Mouse (Mus musculus) monocyte, adult 5-6 weeks (primary cell): ENCODE measurements around the gene Fbxl17. TPM values are rescaled to one million over a fixed set of nuclear protein-coding genes. Genes with fewer than 3 reads are reported as not detected.

Source experiments
- ATAC-seq: fragments of 153-309, 156-312 bp; replicated peaks from 2 replicates; pipeline ENCODE4 v1.8.0; 2017; ENCODE audit warnings: mild to moderate bottlenecking; ENCODE audit not compliant: low TSS enrichment, insufficient number of reproducible peaks, severe bottlenecking, poor library complexity, low FRiP score
- total RNA-seq: library from RNA; stranded (forward); fragments of 200-1000, 200-491, 200-594 nt; gene quantifications from 3 replicates; pipeline ENCODE4 v1.2.3, GENCODE M21; 2017

Fbxl17 gene
- total RNA-seq, 1 experiment from 2014 or later: 21.5 TPM

DNA sequence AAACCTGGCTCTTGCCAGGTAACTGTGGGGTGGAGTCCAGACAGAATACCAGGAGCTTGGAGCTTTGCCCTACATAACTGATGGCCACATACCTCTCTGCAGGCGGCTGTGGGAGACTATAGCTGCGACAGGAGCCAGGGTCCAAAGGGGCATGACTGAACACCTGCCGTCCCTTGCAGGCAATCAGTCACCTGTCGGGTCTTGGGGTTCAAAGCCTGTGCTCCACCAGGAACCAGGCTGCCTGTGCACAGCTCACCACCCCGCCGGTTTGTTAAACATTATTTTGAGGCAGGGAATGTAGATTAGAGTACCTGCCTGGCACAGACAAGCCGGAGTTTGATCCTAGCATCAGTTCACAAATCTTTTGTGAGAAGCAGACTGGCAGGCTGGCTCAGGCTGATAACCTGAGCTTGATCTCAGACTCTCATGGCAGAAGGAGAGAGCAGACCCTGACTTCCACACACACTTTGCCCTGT is 253.6 kb downstream of the Fbxl17 start:
- ATAC-seq: no peak

DNA sequence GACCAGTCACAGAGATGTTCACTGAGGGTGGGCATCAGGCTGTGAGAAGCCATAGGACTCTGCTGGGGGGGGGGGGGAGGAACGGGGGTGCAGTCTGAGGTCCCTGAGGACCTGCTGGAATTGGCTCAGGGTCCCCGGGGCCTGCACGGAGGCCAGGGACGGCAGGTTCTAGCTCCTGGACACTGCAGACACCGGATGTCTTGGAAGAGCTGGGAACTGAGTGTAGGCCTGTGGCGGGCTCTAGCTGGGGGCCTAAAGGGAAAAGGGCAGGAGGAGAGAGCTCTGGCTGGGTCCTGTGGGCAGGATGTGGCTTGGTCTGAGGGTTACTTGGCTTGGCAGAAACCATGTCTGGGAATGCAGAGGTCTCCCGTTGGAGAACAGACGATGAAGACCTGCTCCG is 254.3 kb downstream of the Fbxl17 start:
- no peak for ATAC-seq

DNA sequence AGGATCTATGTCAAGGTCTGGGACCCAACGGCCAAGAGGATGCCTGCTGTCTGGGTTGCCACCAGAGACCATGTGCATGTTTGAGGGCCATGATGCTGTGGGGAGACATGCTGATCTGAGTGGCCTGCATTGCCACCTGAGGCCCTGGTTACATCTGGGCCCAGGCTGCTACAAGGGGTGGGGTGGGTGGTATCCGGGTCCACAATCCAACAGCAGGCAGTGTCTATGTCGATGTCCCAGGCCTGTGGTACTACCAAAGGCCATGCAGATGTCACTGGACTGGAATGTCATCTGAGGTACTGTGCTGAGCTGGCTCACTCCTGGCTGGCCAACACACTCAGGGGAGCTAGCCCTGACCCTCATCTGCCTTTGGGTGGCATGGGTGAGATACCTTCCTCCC is 257.1 kb downstream of the Fbxl17 start:
- ATAC-seq: no peak

DNA sequence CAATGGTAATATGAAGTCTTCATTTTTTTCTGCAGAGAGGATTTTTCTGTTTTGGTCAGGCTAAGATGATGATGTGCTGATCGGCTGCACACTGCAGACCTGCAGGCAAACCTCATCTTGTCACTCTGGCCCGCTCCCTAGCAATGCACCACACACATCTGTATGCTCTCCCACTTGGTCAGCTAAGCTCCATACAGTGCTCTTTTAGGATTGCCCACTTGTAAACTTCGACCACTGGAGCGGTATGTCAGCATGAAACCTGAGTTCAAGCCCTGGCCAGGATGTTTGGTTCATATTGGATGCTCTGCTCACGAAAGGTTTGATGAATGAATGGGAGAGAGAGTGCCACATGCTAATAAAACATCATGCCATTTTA is 259.1 kb downstream of the Fbxl17 start:
- ATAC-seq: no peak

DNA sequence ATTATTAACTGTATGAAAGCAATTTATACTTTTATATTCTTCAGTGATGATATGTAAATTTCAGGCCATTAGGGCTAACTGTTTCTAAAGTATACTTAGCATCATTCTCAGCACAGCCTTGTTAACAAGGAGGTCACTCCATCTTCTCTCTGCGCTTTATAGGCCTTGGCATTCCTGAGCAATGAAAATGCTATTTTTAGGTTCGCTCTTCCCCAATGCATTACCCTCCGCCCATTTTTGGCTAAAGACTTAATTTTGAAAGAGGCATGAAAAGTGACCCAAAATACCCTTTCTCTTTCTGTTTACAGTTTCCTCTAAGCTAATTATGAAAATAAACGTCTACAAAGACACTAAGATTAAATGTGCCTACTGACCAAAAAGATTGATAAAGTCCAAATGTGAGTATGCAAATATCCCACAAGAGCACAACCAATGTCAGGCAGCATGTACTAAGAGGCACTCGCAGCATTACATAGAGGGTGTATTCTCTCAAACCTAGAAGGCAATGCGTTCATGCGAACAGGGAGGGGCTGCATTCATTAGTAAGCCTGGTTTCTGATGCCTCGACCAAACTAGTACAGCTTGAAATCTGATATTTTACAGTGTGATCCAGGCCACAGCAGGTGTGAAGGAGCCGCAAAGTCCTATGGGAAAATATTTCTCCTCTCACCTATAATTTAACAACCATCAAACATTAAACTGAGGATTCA is 259.6 kb downstream of the Fbxl17 start:
- no peak for ATAC-seq

DNA sequence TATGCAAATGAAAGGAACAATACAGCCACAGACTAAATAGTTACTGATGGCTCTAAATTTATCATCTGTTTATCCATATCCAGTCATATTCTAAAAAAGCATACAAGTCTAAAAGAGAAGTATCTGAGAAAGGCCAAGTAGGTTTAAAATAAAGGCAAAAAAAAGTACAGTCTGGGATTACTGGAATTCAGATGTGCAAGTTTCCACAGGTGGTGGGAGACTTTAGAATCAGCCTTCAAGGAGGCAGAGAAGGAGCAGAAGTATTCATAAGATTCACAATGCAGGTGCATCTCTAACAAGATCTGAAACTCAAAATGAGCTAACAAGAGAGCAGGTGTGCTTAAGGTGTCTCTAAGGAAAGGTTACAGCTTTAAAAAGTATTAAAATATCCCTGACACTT is 263.0 kb downstream of the Fbxl17 start:
- ATAC-seq: no peak

DNA sequence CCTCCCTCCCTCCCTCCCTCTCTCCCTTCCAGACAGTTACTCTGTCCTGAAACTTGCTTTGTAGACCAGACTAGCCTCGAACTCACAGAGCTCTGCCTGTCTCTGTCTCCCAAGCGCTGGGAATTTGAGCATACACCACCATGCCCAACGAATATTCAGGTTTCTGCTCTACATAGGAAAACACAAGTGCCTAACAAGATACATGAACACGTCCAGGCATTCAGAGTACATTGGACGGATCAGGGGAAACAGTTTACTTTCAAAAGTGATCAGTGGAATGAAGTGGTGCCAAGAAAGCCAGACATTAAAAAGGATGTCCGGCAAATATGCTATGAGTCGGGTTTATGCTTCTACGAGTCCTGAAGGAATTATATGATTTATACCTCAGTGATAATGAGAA is 263.6 kb downstream of the Fbxl17 start:
- ATAC-seq: no peak

DNA sequence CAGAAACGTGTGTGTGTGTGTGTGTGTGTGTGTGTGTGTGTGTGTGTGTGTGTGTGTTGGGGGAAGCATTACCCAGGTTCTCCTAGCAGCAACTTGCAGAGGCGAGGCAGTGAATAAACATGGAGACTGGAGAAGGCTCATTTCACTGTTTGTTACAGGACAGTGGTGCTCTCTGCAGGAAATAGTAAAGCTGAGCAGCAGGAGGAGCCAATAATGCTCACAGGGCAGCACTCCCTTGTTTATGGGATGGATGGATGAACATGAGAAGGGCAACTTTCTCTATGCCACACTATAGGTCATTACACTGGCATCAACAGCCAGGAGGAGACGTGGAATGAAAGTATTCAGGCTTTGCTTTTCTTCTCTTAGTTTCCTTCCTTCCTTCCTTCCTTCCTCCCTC is 264.0 kb downstream of the Fbxl17 start:
- ATAC-seq: no peak

DNA sequence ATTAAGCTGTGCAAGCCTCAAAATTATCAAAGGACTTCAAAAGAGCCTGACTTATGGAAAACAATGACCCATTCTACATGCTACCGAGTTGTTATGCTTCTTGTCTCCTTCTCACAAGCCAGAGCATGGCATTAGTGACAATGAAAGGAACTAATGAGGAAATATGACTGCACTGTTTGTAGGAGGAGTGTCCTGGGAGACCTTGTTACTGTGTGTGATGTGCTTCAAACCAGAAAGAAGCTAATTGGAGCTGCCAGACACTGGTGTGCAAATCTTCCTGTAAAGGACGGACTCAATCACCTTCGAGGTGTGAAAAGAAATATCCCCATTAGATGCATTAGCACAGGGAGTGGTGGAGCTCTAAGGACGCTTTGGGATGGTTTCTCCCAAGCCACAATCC is 270.7 kb downstream of the Fbxl17 start:
- no peak for ATAC-seq

DNA sequence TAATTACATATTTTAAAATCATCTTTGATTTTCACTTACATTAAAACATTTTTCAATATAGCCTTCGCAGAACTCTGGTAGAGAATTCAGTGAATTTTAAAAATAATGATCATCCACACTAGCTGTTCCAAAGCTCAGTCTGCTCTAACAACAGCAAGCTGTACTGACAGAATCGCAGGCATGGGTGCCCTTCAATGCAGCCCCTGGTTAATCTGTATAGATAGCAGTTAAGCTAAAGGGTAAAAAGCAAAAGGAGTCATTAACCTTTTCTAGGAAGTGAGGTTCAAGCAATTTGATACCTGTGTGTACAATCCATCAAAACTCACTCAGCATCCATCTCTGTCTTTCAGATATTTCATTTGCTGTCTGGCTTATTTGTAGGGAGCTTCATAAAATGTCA is 273.4 kb downstream of the Fbxl17 start:
- no peak for ATAC-seq

DNA sequence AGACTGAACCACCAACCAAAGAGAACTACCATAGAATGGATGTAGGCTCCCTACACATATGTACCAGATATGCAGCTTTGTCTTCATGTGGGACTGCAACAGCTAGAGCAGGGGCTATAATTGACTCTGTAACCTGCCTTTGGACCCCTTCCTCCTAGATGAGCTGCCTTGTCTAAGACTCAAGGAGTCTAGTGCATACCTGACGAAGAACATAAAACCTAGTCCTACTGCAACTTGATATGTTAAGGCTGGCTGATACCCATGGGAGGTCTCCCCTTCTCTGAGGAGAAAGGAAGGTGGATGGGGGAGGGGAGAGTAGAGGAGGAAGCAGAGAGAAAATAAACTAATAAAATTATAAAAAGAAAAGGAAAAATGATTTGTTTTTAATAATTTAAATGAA is 273.9 kb downstream of the Fbxl17 start:
- ATAC-seq: no peak

DNA sequence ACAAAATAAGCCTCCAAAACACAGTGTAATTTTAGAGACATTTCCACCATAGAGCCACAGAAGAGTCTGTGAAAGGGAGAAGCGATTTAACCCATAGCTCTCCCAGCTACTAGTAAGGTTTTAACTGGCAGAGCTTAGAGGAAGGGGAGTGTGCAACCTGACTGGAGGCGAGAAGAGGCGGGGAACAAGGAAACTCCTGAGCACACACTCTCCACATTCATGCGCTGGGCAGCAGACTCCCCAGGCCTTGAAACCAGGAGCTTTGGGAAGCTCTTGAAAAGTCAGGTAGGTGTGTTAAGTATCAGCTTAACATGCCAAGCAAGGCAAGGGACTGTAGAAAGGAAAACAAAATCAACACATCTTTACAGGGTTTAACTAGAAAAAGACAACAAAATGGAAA is 276.1 kb downstream of the Fbxl17 start:
- no peak for ATAC-seq

DNA sequence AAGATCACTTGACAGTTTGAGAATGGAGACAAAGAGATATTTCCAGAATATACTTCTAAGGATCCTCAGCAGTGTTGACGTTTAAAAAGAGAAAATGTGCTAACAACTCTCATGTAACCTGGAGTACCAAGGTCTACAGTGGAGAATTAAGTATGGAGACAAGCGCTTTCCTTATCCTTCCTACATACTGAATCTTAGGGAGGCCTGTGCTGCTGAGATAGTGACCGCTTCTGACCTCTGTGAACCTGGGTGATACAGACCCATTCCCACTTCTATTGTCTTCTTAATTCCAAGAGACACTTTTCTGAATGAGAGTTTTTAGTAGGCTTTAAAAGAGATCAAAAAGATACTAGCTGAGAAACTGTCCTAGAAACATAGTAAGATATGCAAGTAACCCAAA is 278.2 kb downstream of the Fbxl17 start:
- no peak for ATAC-seq

DNA sequence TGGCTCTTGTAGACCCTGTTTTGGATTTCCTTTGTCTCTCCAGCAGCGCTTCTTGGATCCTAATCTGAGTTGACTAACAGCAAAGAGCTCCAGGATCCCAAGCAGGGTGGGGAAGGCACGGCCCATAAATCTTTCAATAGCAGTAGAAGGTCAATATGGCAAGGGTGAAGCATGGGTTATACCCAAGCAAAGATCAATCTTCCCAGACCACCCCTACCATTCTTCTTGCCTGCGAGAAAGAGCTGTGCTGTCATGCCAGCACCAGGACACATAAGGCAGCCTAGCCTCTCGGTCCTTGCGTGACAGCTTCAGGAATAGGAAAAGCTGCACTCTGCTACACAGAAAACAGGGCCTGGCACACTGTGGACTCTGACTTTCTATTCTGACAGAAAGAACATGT is 279.0 kb downstream of the Fbxl17 start:
- no peak for ATAC-seq

DNA sequence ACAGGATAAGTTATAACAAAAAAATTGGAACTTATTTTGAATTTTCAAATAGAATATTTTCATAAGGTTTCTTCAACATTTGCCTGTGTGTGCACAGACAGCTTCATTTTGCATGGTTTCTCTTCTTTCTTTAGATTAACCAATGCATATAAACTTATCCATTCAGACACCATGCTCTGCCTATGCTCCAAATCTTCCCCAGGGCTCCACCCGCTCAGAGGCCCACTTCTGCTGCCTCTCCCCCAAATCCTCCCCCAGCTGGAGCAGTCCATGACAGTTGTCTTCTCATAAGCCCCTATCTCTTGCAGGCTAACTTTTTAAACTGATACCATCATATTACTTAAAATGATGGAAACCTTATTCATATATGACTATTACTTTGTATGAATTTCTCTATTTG is 282.8 kb downstream of the Fbxl17 start:
- no peak for ATAC-seq

DNA sequence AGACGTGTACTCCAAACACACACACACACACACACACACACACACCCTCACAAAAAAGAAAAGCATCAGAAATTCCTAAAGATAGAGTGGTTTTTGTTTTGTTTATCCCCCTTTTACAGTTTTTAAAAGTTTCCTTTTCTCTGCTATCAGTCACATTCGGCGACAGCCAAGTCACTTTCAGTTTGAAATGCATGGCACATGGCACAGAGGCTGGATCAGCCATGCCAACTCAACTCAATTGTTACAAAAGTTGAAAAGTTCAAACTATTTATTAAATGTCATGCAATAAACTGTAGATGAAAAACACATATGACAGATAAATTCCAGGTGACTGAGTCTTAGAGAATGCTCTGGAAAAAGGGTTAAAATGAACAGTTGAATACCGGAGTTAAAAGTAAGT is 287.8 kb downstream of the Fbxl17 start:
- no peak for ATAC-seq

DNA sequence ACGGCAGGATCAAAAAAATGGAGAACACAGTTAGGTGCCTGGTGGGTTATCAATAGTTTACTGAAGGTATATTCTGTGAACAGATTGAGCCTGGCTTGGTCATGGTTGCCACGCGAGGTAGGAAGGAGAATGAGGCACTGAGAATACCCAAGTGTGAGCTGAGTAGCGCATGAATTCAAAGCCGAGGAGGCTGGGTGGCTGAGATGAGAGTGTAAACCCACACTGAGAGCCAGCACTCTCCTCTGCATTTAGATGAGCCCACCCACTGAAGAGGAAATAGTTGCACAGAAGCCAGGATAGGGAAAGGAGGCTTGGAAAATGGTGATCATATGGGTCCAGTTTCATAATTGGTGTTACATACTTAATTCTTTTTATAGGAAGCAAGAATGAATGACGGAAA is 290.7 kb downstream of the Fbxl17 start:
- no peak for ATAC-seq

DNA sequence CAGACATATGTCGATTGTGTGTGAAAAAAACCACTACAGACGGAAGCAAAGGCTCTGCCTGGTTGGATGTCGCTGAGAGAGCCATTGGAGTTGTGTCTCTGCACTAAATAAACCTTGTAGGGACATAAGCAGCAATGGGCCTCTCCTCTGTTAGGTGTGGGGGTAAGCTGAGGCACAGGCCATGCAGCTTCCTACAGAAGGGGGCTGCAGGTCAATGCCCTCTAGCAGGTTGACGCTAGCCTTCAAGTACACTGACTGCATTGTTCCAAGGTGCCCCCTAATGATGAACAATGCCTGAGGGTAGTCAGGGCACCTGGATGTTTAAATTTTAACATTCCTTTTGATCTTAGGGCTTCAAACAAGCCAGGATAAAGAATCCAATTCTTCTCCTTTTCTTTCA is 291.5 kb downstream of the Fbxl17 start:
- ATAC-seq: no peak

DNA sequence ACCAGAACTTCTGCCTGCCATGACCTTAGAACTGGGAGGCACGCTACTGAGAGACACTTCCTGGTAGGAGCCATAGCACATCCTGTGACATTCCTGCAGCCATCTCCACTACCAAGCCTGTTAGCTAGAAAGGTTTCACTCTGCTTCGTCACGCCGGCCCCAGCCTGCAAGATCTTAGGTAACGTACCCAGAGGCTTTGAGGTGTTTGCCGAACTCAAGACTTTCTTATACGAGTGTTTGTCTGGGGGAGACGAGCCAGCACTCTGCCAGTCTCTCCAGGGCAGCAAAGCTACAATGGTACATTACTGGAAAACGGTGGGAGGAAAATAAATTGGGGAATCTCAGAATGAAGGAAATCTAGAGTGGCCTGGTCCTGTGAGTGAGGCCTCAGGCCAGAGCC is 292.1 kb downstream of the Fbxl17 start:
- ATAC-seq: no peak

DNA sequence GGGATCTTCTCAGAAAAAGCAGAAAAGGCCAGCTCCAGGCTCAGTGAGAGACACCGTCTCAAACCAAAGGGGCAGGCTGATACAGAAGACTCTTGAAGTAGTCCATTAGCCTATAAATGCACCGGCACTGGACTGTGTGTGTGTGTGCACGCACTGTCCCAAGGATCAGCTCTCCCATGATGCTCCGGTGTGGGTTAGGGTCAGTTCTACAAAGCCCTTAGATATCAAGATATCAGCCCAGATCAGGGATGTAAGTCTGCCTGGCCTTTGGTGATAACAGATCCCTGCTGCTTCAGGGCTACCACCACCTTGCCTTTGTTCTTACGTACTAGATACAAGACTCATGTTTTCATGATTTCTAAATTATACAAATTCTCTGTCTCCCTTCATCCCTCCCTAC is 294.5 kb downstream of the Fbxl17 start:
- no peak for ATAC-seq

DNA sequence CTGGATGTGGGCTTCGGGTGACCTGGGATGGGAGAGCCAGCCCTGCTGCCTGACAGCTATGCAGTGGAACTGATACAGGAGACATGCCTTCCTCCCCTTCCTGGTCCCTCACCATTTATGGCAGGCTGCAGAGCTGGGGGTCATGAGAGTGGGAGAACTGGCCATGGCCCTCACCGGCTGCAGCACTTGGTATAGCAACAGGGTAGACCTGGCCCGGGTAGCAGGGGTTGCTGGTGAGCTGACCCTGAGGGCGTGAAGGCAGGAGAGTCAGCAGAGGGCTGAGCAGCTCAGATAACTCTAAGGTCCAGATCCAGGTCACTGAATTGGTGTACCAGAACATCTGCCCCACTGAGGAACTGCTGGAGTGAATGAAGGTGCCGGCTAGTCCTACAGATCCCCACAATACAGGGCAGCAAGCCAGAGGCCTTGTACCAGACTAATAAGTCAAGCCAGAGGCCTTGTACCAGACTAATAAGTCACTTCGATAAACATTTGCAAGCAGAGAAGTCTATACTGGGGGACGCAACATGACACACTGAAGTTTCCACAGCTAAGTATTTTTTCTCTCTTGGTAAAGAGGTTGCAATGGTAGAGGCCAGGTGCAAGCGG is 296.1 kb downstream of the Fbxl17 start:
- no peak for ATAC-seq
